Mouse (Mus musculus): ENCODE measurements around the gene Plcb3.

DNA sequence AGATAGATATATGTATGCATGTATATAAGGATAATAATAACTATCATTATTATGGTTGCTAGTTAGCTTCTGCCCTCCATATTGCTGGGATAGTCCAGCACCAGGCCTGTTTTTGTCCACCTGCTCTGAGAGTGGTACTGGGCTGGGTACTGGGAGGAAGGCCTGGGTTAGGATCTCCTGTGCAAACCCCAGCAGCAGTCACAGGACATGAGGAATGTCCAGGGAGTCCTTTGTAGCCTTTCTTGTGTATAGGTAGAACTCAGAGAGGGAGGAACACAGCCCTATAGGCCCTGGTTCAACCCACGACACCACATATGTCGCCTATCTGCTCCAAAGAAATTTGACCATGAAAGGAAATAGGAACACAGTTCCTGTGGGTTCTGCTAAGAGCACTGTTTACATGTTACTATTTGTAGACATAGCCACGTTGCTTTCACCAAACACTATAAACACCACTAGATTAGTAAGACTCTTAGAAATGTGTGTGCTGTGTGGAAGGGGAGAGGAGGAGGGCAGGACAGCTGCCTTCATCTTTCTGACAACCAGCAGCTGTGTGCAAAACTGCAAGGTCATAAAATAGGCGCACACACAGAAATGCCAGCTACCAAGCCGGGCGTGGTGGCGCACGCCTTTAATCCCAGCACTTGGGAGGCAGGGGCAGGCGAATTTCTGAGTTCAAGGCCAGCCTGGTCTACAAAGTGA is 30.8 kb upstream of the Plcb3 start:
- TF ChIP-seq POLR2A (IDR thresholded peaks at IDR 0.05; ENCODE audit: borderline replicate concordance, low read depth, low read length) (no peak), CTCF (IDR thresholded peaks at IDR 0.05; ENCODE audit: low read depth, low read length) (no peak)
